16 mouse cellular contexts compared by ENCODE assay signal in the genomic region with DNA sequence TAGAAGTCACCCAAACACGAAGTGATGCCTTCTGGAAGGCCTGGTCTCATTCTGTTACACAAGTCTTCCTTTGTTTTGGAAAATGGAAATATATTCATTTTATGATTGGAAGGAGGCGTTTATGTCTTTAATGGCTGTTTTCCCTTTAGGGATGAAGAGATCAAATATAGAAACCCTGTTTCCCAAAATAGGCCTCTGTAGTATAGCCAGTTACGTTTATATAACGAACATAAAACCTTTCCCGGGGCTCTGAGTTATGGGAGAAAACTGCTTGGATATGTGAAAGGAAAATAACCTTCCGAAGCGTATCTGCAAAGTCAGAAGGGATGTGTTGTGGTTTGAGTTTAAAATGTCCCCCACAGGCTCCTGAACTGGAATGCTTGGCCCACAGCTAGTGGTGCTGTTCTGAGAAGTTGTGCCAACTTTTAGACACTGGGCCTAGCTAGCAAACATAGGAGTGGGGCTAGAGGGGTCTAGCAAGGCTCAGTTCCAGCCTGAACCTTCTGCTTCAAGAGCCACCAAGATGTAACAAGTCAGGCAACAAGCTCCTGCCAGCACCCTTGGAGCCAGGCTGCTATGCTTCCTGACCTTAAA. TPM values are rescaled to one million over a fixed set of nuclear protein-coding genes. Genes with fewer than 3 reads are reported as not detected.
DNase-seq lines count a peak whose midpoint lies in the region; ATAC-seq and TF ChIP-seq lines count a peak whose summit lies in the region.
"Had no signal": no experiment of that assay in that cellular context is flagged by ENCODE, and none has a peak within 500 bp of the region (broad histone marks: within the 10 kb centered on the region; RNA-seq: fewer than 3 reads in every experiment).

No protein-coding gene starts in this region.

- H3K9ac ChIP-seq in kidney, embryonic 15.5 days = no peak overlapping the region
- H3K9ac ChIP-seq in embryonic facial prominence, embryonic 13.5 days = no peak overlapping the region
- H3K9ac ChIP-seq: liver, embryonic 15.5 days had no signal

- DNase-seq in frontal cortex, postnatal 10 days (ENCODE audit: low spot score in 2 of 2) = no peak
- DNase-seq in kidney, adult 18-20 months = no peak
- no peak for DNase-seq in thymus, postnatal 10 days (ENCODE audit: low spot score in 2 of 2)
- DNase-seq in layer of hippocampus, postnatal 10 days (ENCODE audit: low spot score in 2 of 2) = no peak
- DNase-seq: adrenal gland, postnatal 10 days; cerebellum, postnatal 14 days; right cerebral cortex, postnatal 14 days had no signal

- TF ChIP-seq POLR2A in small intestine, adult 2 months (IDR thresholded peaks at IDR 0.05; ENCODE audit: low read depth, low read length) = no peak

- no peak overlapping the region for H3K4me3 ChIP-seq in kidney, embryonic 15.5 days (replicated peaks)
- H3K4me3 ChIP-seq in embryonic facial prominence, embryonic 13.5 days = no peak overlapping the region
- H3K4me3 ChIP-seq in small intestine, adult 2 months (ENCODE audit: low read depth, low read length) = no peak overlapping the region
- H3K4me3 ChIP-seq: liver, embryonic 15.5 days; megakaryocyte, embryonic 14.5 days had no signal

- ATAC-seq in frontal cortex, adult (ENCODE audit: low TSS enrichment) = peak; percentile 60
- ATAC-seq in kidney, embryonic 15.5 days (replicated peaks; ENCODE audit: low FRiP score) = no peak
- ATAC-seq in embryonic facial prominence, embryonic 13.5 days (ENCODE audit: insufficient number of reproducible peaks, insufficient read depth, low FRiP score, low TSS enrichment, low read depth) = no peak

- H3K4me2 ChIP-seq in kidney, embryonic 15.5 days = no peak overlapping the region
- no peak overlapping the region for H3K4me2 ChIP-seq in embryonic facial prominence, embryonic 13.5 days
- H3K4me2 ChIP-seq: liver, embryonic 15.5 days had no signal

- H3K4me1 ChIP-seq in kidney, embryonic 15.5 days = peaks cover 8% of the 10 kb centered on the region
- peaks cover 40% of the 10 kb centered on the region for H3K4me1 ChIP-seq in embryonic facial prominence, embryonic 13.5 days
- H3K4me1 ChIP-seq in small intestine, adult 2 months (ENCODE audit: control insufficient read depth, insufficient read depth, insufficient read length, low read length) = no peaks in the 10 kb centered on the region
- H3K4me1 ChIP-seq: liver, embryonic 15.5 days; megakaryocyte, embryonic 14.5 days had no signal

- 0 out of 2 replicates have a peak overlapping the region, but pooled peaks have one; percentile 19 for H3K27ac ChIP-seq in kidney, embryonic 15.5 days
- H3K27ac ChIP-seq in embryonic facial prominence, embryonic 13.5 days = peak overlapping the region; percentile 79
- H3K27ac ChIP-seq in small intestine, adult 2 months (ENCODE audit: insufficient read depth, low read depth, low read length) = peak overlapping the region; percentile 34; the same call in 1 of the 2 replicates
- H3K27ac ChIP-seq: liver, embryonic 15.5 days had no signal

- H3K27me3 ChIP-seq in kidney, embryonic 15.5 days = no peaks in the 10 kb centered on the region
- H3K27me3 ChIP-seq in embryonic facial prominence, embryonic 13.5 days = no peaks in the 10 kb centered on the region
- no peaks in the 10 kb centered on the region for H3K27me3 ChIP-seq in small intestine, adult 2 months (ENCODE audit: control insufficient read depth, insufficient read depth, low read length)
- H3K27me3 ChIP-seq: liver, embryonic 15.5 days; megakaryocyte, embryonic 14.5 days had no signal

- TF ChIP-seq CTCF in small intestine, adult 2 months (IDR thresholded peaks at IDR 0.05; ENCODE audit: extremely low read depth, insufficient read length, insufficient replicate concordance, low read depth, low read length) = no peak

- H3K9me3 ChIP-seq in kidney, embryonic 15.5 days (replicated peaks) = no peaks in the 10 kb centered on the region
- no peaks in the 10 kb centered on the region for H3K9me3 ChIP-seq in embryonic facial prominence, embryonic 13.5 days
- H3K9me3 ChIP-seq: liver, embryonic 15.5 days had no signal

- H3K36me3 ChIP-seq in kidney, embryonic 15.5 days = no peaks in the 10 kb centered on the region
- no peaks in the 10 kb centered on the region for H3K36me3 ChIP-seq in embryonic facial prominence, embryonic 13.5 days
- H3K36me3 ChIP-seq in small intestine, adult 2 months (ENCODE audit: control insufficient read depth, insufficient read depth, low read length) = no peaks in the 10 kb centered on the region
- H3K36me3 ChIP-seq: liver, embryonic 15.5 days had no signal

- WGBS in kidney, embryonic 15.5 days = 53% methylated on average over 7 of the region's 7 CpGs
- WGBS in embryonic facial prominence, embryonic 13.5 days = 48% methylated on average over 7 of the region's 7 CpGs
- 78% methylated on average over 7 of the region's 7 CpGs for WGBS in small intestine, adult 2 months

RNA-seq across cellular contexts. Expression of a gene that starts 58.2 kb away (rescaled TPM):
- 9.3 and 9.9 TPM in 2 replicates for polyA plus RNA-seq in kidney, embryonic 15.5 days (2015; fragmentation: Nextera tagmentation; extraction: Ambion mirVana)
- polyA plus RNA-seq in embryonic facial prominence, embryonic 13.5 days (2015; fragmentation: Nextera tagmentation; extraction: Ambion mirVana) = 15.0 and 15.4 TPM in 2 replicates
- 10.2 and 11.2 TPM in 2 replicates for polyA plus RNA-seq in small intestine, adult 2 months (2012; rRNA removed)
- total RNA-seq in layer of hippocampus, postnatal 10 days (2021) = 10 to 100 TPM; 18.8 to 21.4 TPM
- total RNA-seq: granulocyte monocyte progenitor cell, adult 5-6 weeks; monocyte, adult 5-6 weeks; neutrophil, adult 5-6 weeks had no signal

Comparison
In these comparisons a context has a peak if more than half of its experiments do, and no peak if none do; other contexts are left out.
1. H3K27ac ChIP-seq: peak in every context shown above with its lines; median percentile 79 in embryonic facial prominence, embryonic 13.5 days; 34 in small intestine, adult 2 months; 19 in kidney, embryonic 15.5 days.